Mouse (Mus musculus): ENCODE measurements around the gene Arhgap24.
A peak's percentile ranks its signal among the peaks of the same experiment; 100 is the strongest.

Arhgap24 gene

DNA sequence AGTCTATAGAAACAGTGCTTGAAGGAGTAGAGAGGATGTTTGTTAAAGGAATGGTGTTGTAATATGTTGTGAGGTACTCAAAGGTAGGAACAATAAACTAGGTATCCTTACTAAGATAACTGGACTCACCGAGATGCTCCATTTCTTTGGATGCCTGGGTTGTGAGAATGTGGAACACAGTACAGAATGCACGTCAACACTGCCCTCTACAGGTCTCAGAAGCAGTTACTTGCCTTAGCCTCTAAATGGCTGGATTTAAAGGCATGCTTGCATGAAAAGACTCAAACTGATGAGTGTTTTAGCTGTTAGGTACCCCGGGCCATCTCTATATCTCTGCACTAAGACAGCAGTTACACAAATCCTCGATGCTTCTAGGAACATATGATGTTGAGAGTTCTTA, 211.3 kb downstream of the Arhgap24 start:
- peak; percentile 79 for DNase-seq

DNA sequence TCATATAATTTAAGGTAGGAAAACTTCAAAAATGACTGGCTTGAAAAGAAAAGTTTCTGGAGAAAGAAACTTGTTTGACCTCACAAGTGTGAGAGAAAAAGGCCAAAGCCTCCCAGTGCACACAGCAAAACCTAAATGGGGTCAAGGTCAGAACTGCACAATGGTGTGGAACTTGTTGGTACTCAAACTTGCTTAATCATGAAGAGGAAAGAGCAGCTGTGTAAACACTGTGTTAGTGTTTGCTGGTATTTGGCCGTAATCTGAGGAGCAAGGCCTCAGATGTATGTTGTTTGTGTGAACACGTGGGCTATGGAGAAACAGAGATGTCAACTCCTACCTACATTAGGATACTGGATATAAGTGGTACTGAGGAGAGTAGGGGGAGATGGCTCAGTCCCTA, 212.0 kb downstream of the Arhgap24 start:
- DNase-seq, result no peak

DNA sequence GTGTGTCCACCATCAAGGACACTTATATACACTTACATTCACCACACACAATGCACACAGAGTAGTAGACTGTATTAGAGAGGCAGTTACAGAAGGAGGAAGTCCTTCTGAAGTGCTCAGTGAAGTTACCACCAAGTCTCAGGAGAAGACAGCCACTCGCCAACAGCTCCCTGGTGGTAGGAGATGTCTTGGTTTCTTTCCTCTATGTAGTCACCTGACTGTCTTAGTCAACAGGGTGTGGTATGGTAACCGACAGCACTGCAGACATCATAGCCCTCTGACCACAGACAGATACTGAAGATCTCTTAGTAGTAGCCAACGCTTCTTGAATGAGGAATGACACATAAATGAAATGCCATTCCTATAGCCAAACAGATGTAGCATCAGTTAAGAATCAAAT, 212.7 kb downstream of the Arhgap24 start:
- DNase-seq, result no peak

DNA sequence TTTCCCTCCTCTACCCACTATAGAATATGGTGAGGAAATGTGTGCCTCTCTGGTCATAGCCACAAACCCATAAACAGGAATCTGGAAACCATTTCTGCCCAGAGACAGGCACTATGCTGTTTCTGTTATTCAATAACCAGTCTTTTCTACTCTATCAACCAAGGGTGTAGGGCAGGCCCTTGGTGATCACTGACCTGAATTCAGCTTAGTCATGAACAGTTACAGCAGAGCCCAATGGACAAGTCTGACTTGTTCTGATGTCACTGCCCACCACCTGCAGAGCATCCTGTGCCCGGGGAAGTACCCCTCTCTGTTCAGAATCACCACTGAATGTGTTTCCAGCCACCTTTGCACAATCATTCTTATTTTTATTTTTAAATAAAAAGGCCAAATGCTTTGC, 216.6 kb downstream of the Arhgap24 start:
- peak; percentile 88 for DNase-seq

DNA sequence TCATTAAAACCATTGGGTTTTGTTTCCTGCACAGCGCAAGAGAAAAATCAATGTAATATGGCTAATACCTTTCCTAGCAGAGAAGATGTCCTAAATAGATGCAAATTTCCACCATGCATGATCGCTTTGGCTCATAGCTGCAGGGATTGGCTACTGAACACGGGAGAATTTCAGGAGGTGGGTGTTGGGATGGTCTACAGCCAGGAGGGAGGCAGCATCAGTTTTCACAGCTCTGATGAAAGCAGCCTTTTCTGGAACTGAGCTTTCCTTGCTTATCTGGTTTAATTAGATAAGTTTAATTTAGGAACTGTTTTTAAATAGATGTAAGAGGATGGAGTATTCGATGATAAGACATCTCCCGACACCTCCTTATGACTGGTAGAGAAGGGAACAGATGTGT, 217.2 kb downstream of the Arhgap24 start:
- no peak for DNase-seq

DNA sequence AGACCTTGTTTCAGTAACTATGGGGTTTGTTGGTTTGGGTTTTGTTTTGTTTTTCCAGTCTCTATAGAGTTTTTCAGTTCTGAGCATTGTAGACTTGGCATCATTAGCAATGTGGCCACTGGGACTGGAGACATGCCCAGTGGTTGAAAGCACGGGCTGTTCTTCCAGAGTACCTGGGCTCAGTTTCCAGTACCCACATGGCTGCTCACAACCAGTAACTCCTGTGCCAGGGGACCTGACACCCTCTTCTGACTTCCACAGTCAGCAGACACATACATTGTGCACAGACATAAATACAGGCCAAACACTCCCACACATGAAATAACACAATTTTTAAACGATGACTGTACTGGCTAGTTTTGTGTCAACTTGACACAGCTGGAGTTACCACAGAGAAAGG, 217.7 kb downstream of the Arhgap24 start:
- DNase-seq, result peak; percentile 39

DNA sequence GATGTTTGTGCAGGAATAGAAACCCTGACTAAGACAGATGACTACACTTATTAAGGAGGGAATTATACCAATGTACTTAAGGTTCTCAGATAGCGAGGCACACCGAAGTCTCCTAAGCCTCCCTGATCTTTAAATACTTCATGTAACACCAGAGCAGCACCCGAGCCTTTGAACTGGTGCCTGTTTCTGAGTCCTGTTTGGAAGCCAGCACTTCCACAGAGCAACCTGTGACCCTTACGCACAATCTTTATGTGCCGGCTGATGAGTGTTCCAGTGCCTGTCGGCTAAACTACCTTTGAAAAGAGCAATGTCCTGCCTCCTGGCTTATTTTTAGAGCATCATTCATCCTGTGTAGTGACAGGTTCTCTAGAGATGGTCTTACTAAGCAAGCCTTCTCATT, 221.4 kb downstream of the Arhgap24 start:
- DNase-seq, result no peak

DNA sequence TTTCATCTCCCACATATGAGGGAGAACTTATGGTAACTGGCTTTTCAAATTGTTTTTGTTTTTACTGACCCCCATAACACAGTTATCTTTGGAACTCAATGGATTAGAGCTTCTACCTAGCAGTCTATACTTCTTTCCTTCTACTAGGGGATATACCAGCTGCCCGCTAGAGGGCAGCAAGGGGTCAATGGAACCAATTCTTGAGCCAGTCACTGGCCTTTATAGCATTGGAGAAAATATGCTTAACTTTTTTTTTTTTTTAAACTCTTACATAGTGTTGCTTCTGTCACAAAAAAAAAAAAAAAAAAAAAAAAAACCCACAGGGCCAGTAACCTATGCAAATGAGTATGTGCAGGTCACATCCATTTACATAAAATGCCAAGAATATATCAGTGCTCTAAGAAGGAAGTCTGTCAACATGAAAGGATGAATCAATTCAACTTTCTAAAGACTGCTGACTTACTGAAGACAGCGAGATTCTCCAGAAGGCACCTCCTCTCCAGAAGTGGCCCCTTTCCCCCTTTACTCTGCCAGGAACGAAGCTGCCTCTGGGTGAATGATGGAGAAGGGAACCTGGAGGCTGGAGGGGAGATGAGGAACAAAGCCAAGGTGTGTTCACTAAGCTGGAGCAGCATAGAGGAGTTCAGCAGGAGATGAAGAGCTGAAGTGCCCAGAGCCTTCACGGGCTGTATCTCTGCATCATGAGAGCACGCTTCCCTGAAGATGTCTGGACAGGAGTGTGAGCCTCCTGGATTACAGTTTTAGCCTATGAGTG, 222.3 kb downstream of the Arhgap24 start:
- peak; percentile 82 for DNase-seq

DNA sequence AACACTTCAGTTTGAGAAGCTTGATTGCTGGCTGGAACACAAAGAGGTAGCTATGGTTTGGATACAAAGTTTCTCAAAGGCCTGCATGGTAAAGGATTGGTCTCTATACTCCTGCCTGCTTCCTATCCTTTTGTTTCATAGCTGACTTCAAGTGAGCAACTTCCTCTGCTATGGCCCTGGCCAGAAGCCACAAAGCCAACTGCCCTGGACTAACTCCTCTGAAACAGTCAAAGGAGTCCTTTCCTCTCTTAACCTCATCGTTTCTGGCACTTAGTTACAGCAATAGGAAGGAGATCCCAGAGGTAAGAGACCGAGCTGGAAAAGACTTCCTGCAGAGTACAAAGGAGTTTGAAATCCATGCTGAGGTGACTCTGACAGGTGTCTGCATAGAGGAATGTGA, 224.0 kb downstream of the Arhgap24 start:
- DNase-seq, result no peak

DNA sequence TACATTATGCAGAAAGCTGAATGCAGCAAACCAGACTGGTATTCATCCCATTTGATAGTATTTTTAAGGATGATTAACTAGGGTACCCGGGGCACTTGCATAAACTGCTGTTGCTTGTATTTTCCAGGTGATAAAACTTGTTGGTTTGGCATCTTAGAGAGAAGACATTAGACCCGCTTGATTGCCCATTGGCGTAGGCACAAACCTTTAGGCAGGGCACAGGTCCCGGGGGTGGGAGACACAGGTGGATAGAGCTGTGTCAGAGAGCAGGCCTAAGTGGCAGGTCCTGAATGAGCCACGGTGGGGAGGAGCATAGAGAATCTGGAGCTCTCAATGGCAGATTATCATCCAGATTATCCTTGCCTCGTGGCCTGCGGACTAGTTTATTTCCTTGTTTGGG, 229.1 kb downstream of the Arhgap24 start:
- DNase-seq, result peak; percentile 90

DNA sequence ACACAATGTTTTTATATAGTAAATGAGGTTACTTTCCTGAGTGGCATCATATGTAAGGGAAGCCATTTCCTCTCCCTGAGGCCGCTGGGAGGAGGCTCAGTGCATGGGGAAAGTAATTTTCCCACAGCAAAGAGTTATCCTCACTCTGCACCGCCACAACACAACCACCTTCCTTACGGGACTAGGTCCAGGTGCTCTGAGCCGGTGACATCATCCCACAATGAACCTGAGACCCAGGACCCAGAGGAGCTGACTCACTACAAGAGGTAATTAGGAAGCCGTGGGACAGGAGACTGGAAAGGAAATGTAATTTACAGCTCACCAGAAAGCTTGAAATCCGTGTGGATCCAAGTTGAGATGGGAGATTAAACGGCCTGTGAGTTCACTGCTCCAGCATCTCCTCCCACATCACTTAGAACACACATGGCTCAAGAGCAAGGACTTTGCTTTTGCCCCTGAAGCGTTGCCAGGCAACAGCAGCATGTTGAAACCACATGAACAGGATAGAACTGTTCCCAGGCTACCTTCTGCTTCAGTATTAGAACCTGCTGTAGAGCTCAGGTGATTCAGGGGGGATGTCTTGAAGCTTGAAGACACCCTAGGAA, 238.3 kb downstream of the Arhgap24 start:
- DNase-seq, result peak; percentile 54

DNA sequence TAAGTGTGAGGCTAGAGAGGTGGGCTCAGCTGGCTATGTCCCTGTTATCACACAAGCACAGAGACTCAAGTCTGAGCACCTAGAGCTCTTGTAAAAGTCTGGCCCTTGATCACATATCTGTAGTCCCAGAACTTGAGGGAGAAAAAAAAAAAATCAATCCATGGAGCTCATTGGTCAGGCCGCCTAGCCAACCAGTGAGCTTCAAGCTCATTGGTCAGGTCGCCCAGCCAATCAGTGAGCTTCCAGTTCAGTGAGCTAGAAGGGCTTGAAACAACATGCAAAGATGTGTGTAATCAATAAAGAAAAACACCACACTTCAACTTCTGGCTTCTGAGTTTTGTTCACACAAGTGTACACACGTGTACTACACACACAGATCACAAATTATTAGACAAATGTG, 242.4 kb downstream of the Arhgap24 start:
- DNase-seq, result no peak

DNA sequence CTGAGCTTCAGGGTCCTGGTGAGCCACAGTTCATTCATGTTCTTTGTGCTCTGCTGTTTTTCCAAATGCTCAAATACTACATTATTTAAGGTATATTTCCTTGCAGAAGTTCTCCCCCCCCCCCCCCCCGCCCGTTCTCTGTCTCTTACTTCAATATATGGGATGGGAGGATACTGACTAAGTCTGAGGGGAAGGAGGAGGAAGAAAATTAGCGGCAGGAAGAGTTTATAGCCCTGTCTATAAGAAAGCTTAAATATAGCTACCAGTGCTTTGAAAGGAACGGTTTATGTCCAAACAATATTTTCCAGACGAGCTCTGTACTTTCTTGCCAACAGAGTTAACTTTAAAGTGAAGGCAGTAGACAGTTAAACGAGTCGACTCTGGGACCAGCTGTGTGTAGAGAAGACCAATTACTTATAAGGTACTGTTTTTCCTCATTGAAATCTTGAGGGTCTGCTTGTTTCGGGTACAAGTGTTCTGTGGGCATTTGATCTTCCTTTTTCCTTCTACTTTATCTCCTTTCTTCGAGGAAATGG, 243.7 kb downstream of the Arhgap24 start:
- no peak for DNase-seq

DNA sequence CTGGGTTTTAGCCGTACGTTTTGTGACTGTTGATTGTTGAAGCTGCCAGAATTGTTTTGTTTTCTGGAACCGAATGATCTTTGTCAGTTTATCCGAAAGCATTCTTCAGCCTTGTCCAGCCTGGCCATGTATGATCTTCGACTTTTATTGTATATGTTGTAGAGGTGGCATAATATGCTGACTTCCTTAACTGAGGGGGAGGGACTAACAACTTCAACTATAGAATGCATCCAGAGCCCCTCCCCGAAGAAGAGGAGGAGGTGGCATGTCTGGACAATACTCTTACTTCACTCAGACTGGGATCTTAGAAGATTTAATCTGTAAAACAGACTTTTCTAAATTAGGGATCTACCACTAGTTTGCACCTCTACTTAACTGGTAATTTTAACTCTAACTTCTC, 244.2 kb downstream of the Arhgap24 start:
- no peak for DNase-seq

DNA sequence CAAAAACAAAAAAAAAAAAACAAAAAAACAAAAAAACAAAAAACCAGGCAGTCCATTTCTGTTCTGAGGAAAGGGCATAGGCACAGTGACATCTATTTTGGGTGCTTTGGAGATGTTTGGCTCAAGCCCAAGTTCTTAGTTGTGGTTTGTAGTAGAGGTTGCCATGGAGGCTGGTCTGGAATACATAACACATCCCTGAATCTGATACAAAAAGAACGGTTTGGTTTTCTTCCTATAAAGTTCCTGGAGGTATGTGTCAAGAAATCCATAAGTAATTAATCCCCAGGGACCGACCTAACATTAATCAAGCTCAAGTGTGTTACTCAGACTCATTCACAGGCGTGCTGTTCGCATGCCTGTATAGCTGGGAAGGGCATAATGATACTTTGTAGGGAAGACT, 245.8 kb downstream of the Arhgap24 start:
- no peak for DNase-seq

DNA sequence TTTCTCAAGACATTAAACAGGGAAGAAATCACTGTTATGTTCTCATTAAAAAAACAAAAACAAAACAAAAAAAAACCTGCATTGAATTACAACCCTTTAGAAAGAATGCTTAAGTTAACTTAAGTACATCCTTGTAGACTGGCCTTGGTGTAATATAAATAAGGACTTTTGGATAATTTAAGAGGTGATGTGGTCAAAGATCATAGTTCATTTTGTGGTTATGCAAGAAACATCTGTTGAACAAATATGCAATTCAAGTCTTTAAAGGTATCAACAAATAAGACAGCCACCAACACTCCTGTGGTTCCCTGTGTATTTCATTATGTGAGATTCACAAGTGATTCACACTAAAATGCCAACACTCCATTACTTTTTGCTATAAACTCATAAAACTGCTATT, 247.3 kb downstream of the Arhgap24 start:
- DNase-seq, result peak; percentile 60

DNA sequence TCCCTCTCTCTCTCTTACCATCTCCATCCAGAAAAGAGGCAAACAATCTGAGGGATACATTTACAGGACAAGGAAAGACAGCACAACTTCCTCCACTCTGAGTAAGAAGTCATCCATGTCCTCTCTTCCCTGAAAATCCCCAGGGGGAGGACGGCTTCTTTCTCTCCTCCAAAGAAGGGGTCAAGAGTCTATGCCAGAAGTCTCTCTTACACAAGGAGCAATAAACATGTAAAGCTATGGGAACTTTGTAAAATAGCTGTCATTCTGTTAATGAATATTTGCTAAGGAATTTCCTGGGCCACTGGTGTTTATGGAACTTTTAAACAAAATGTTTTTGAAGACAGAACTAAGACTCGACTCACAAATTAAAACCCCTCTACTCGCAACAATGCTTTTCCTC, 248.3 kb downstream of the Arhgap24 start:
- peak; percentile 54 for DNase-seq

DNA sequence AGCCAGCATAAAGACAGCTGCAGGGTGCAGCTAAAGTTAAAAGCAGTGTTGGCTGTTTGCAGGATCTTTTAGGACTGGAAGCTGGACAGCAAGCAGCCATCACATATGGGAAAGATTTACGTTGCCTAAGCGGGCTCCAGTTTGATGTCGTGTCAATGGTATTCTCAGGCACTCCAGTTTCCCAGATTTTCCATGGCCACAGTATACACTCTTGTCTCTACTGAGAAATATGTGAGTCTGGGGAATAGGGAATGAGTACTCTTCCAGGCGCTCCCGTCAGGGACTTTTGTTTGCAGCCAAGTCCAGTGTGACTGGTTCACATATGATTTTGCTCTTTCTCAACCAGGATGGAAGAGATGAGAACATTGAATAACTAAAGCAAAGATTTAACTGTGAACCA, 254.9 kb downstream of the Arhgap24 start:
- DNase-seq, result no peak

DNA sequence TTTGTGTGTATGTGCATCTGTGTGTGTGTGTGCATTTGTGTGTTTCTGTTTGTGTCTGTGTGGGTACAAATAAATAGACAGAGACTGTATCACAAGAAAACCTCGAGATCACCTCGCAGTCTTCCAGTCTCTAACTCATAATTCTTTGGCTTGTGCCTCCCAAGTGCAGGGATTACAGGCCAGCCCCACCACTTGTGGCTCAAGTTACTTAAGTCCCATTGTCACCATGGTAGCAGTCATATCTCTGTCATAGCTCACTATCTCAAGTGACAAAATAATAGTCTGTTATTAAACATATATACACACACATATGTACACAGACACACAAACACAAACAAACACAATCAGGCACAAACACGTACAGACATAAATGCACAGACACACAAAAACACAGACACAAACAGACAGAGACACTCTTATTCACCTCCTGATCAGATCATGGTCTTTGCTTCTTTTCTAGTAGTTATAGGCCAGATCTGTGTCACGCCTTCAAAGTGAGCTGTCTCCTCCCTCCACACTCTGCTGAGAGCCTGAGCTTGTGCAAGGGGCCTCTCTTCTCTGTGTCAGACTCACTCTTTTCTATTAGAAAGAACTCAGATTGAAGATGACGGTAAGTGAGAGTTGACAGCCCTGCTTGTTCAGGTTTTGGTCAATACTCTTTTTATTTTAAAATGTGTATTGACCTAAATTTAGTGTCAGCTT, 261.5 kb downstream of the Arhgap24 start:
- no peak for DNase-seq

DNA sequence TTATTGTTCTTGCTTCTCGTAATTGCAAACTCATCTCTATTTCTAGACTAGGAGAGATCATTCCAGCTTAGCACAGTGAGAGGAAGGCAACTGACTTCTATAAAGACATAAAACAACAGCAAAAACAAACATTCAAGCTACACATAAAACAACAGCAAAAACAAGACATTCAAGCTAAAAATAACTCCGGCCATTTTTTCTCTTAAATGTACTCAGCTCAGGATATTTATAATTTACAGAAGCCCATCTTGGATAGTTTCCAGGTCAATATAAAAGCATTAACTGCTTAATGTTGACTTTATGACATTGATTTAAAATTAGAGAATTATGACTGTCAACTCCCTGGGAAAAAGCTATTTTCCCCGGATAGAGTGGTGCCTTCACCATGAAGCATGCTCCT, 262.2 kb downstream of the Arhgap24 start:
- no peak for DNase-seq

DNA sequence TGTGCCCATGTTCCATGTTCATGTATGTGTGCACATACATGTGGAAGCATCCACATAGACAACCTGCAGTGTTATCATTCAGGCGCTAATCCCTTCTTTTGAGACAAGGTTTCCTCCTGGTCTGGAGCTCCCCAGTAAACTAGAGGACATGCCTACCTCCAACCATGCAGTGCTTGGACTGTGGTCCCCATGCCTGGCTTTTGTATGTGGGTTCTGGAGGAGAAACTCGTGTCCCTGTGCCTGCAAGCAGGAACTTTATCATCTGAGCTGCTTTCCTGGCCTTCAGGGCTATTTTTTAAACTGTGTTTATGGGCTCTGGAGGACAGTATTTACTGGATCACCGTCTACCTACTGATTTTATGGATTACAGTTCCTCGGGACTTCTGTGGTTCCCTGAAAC, 262.9 kb downstream of the Arhgap24 start:
- no peak for DNase-seq

DNA sequence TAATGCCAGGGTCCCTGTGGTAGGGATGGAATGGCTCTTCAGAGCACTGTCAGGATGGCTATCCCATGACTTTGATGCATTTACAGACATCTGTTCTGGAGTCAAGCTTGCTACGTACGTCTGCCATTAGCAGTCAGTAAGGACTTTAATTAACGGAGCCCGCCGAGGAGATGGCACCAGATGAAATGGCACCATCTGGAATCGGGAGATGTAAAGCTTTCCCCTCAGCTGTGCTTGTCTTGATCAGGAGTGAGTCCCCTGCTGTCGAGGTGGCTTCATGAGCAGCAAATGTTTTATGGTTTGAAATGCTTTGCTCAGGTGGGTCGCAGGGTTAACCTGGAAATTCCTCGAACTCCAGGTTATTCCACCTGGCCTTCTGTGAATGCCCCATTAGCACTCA, 267.0 kb downstream of the Arhgap24 start:
- DNase-seq, result no peak

DNA sequence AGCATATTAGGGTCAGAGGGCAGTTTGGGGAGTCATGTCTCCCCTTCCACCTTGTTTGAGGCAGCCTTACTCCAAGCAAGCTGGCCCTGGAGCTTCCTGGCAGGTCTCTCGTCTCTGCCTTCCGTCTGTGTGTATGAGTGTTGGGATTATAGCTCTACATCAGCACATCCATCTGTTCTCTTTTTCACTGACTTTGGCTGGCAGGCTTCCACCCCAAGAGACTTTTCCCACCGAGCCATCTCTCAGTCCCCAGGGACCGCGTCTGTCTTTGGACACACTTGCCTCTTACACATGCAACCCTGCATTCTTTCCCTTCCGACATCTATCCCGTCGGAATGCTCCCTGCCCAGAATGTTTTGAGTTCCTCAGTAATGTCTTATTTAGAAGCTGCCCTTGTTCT, 267.8 kb downstream of the Arhgap24 start:
- DNase-seq, result no peak

DNA sequence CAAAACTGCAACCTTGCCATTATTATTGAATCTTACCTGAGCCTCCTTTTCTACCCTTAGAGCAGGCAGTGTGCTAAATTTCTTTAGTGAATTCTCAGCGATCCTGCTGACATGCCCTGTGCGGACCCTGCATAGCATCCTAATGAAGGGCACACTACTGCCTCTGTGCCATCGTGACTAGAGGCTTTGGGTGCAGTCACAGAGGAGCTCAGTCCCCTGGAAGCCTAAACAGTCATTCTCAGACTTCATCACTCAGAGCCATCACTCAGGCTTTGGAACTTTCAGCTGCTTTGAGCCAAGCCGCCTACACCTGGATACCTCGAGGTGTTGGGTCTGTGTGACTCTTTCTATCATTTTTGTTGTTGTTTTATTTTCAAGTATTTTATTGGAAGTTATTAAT, 269.5 kb downstream of the Arhgap24 start:
- DNase-seq, result no peak

Data from kidney, adult 9 months (tissue).